Mouse (Mus musculus): ENCODE data around the gene Smarcc1.

The Smarcc1 gene

DNA sequence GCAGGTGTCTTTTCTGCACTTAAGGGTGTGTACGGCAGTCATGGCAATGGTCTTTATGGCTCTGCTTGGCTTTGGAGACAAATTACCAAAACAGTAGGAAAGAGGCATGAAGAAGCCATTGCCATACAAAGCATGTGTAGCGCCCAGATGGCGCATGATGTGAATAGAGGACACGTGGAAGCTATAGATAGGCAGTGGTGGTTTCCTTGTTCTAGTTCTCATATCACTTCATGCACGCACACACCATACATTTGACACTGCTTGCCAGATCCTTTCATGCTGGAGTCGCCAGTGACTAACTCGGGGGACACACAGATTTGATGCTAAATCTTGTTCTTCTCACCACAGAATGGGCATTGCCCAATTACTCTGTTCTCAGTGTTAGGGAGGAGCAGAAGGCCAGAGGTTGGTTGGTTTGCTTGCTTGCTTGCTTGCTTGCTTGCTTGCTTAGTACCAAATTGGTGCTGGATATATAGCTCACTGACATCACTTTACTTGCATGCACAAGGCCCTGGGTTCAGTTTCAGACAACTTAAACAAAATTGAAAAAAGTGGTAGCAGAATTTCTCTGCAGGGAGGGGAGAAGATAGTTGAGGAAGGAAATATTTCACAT is 125.8 kb downstream of the Smarcc1 start, which contains the start of gene Cspg5:
Gene Cspg5, plus strand, starts transcription at position 563 of the 613 bp plus-strand sequence.
- DNase-seq = no peak

DNA sequence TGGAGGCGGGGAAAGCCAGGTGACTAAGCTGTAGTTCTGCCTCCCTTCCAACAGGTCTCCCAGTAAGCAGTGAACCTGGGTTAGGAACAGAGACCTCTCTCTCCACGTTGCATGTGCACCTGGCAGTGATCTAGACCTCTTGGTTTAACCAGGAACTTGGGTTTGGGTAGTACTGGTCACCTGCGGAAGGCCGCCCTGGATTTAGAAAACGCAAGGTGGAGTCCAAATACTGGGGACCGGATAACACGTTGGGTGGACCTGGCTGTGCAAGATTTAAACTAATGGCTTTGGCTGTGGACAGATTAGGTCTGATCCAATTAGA is 127.0 kb downstream of the Smarcc1 start:
- no peak for DNase-seq

DNA sequence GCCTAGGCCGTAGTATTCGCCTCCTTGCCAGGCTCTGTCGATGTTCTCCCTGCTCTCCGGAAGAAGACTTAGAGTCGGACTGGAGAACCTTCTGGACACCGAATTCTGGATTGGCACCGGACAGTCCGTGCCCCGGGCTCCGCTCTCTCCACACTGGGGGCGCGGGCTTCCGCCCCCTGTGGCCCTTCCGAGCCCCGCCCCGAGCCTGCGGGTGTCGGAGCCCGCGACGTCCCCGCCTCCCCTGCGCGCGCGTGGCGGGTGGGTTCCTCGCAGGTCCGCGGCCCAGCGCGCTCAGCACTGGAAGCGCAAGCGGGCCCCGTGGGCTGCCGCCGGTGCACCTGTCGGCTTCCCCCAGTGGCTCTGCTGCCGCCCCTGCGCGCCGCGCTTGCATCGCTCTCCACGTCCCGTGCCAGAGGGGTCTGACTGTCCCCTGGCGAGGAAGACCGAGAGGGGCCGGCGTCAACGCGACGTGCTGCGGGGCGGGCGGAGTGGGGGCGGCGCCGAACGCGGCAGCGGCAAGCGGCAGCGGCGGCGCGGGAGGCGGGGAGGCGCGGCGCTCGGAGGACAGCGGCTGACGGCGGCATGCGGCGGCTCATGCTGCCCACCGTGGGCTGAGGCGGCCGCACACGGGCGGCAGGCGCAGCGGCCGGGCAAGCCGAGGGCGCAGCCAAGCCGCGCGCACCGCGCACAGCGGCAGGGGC is 127.5 kb downstream of the Smarcc1 start:
- peak; percentile 73 to 76 for DNase-seq

- peak; percentile 79 to 81 for DNase-seq
Measured at GRCm38 (mm10) chr9:110245590-110246320, 128.2 kb downstream of the Smarcc1 start.

- DNase-seq = peak in 1 of 2 experiments; percentile 60
Measured at GRCm38 (mm10) chr9:110246321-110246640, 128.8 kb downstream of the Smarcc1 start.

- no peak for DNase-seq
Measured at GRCm38 (mm10) chr9:110247049-110247448, 129.5 kb downstream of the Smarcc1 start.

DNA sequence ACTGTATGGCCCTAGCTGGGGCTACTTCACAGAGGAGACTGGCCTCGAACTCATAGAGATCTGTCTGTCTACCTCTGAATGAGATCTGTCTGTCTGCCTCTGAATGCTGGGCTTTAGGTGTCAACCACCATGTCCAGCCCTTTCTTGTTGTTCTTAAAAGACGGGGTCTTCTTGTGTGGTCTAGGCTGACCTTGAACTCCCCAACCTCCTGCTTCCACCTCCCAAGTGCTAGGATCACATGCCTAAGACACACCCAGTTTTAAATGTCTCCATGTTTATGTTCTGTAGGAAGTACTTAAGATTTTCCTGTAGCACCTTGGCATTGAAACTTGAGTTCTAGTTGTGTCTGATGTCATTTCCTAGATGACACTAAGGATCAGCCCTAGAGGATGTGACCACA is 131.4 kb downstream of the Smarcc1 start:
- DNase-seq = no peak

DNA sequence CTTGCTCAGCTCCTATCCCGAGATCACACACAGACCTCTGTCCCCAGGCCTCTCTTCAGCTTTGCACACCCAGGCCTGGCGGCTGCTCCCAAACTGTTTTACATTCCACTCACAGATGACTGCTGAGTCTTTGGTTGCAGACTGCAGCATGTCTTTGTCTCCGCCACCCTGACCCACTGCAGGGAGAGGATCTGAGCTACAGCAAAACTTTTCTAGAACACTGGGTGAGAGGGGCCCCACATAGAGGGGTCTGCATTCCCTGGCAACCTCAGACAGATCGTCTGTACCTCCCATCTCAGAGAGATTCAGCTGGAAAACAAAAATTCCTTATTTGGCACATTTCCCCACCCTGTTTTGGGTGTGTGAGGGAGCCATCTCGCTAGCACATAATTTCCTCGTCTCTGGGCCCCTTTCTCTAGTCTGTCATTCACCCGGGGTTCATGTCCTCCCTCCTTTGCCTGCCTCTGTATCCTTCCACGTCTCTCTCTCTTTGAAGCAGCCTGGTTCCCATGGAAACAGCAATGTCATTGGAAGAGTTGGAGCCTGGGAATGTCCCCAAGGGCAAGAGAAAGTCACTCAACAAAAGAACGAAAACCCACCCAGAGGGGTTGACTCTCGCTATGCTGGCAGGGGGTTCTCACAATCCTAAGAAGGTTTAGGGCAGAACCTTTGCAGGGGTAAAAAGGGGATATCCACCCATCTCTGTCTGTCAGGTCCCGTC is 132.5 kb downstream of the Smarcc1 start:
- peak in 1 of 2 experiments; percentile 43 for DNase-seq

GRCm38 (mm10) chr9:110250776-110251175 is 133.3 kb downstream of the Smarcc1 start:
- peak in 1 of 2 experiments; percentile 51 for DNase-seq

GRCm38 (mm10) chr9:110255407-110256019 is 138.0 kb downstream of the Smarcc1 start:
- DNase-seq = peak; percentile 42 to 44

- peak; percentile 58 to 67 for DNase-seq
Measured at GRCm38 (mm10) chr9:110258646-110259045, 141.1 kb downstream of the Smarcc1 start.

DNA sequence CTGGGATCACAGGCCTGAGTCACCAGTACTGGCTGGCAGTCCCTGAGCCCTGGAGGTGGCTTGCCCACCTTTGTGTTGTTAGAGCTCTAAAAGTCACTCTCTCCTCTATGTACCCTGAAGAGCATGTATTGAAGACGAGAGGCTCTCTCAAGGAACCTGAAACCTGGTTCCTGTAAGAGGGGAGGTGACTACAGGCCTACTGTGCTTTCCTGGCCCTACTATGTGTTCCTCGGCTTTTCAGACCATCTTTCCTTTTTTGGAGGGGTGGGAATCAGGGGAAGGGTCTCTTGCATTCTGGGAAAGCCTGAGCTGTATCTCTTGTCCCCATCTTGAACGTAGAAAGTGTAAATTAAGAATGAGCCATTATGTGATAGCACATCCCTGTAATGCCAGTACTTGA is 141.6 kb downstream of the Smarcc1 start:
- DNase-seq = no peak

DNA sequence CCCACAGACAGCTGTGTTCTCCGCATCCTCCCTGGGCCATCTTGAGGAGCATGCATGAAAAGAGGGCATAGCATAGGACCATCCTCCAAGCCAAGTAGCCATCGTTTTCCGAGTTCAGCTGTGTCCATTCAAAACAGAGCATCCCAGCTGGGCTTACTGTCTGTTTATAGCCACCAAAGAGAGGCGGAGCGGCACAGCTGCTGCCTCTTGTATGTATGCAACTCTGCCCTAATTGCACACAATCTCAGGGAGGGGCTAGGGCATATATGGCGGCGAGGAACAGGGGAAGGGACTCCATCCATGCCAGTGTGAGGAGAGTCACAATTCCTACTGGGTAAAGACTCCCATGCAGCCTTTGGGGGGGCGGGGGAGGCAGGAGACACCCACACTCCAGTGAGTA is 145.7 kb downstream of the Smarcc1 start:
- no peak for DNase-seq

DNA sequence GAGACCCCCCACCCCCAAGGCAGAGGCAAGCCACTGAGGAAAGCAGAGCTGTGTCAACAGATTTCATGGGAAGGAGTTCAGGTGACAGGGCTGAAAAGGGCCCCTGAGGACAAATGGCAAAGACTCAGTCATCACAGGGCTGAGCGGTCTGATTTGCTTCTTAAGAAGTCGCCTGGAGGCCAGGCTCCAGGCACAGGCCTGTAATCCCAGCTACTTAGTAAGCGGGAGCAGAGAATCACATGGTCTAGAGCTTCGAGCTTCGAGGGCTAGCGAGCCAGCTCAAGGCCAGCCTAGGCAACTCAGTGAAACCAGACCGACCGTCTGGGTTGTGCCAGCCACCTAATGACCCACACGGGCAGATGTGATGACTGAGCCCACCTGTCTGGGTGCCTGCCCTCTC is 147.5 kb downstream of the Smarcc1 start:
- no peak for DNase-seq

- no peak for DNase-seq
Measured at GRCm38 (mm10) chr9:110268416-110268815, 150.9 kb downstream of the Smarcc1 start.

DNA sequence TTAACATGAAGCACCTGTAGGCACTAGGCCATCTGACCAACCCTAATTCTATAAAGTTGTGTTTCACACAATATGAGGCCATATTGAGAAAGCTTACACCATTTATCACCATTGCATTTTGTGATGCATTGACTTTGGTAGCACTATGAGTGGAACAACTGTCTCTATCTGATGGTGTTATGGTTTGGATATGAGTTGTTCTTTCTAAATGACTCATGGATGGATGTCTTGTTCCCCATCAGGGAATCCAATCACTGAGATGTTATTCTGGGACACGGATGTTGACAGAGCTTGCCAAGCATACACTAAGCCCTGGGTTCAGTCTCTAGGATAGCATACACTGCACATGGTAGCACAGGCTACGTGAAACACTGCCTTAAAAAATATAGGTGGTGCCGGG is 154.8 kb downstream of the Smarcc1 start:
- no peak for DNase-seq

GRCm38 (mm10) chr9:110273507-110273906 is 156.0 kb downstream of the Smarcc1 start:
- no peak for DNase-seq

GRCm38 (mm10) chr9:110275882-110276281 is 158.4 kb downstream of the Smarcc1 start:
- DNase-seq = peak in 1 of 2 experiments; percentile 48

- DNase-seq = peak in 1 of 2 experiments; percentile 46
Measured at GRCm38 (mm10) chr9:110277431-110277881, 159.9 kb downstream of the Smarcc1 start.

- peak in 1 of 2 experiments; percentile 58 for DNase-seq
Measured at GRCm38 (mm10) chr9:110284075-110284697, 166.7 kb downstream of the Smarcc1 start.

DNA sequence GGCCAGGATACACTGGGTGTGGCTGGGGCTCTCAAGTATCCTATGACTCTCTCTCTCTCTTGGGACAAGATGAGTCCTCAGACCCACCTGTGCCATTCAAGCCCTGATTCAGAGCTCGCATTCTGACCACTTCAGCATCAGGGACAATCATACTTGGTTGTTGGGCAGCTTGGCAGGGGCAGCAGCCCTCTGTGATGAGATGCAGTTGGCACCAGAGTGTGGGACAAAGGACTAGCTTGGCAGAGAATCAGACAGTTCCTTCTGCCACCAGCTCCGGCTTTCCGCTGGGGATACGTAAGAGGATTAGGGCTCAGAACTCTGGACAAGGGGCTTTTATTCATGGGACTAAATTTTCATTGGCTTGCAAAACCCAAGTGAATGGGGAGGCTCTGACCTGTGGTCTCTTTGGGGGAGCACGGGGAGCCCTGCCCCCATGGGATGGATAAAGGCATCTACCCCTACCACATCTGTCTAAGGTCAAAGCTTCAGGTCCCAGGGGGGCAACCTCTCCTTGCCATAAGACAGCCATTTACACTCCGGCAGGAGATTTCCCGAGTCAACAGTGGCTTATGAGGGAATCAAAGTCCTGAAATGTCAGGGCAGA is 169.9 kb downstream of the Smarcc1 start:
- DNase-seq = peak; percentile 73 to 77

Measured in cerebellum, postnatal 14 days (tissue).